Mouse (Mus musculus) embryonic fibroblast, embryonic 13.5 days (primary cell): ENCODE results near the gene Lrrc9.

Experiments used
- CTCF ChIP-seq: IDR thresholded peaks from 2 replicates; pipeline ENCODE4 v1.5.1; 2011; ENCODE audit warnings: mild to moderate bottlenecking, control low read depth, low read length, moderate library complexity, borderline replicate concordance; ENCODE audit not compliant: insufficient read depth
- POLR2A ChIP-seq: IDR thresholded peaks from 2 replicates; pipeline ENCODE4 v1.6.1; 2011; ENCODE audit warnings: low read depth, mild to moderate bottlenecking, control low read depth, low read length, moderate library complexity

- TF ChIP-seq CTCF (no peak), POLR2A (no peak)
These were observed 24.3 kb downstream of the Lrrc9 start for GRCm38 (mm10) chr12:72465826-72466501.
